8 mouse cellular contexts compared by ENCODE assay signal in the genomic region with DNA sequence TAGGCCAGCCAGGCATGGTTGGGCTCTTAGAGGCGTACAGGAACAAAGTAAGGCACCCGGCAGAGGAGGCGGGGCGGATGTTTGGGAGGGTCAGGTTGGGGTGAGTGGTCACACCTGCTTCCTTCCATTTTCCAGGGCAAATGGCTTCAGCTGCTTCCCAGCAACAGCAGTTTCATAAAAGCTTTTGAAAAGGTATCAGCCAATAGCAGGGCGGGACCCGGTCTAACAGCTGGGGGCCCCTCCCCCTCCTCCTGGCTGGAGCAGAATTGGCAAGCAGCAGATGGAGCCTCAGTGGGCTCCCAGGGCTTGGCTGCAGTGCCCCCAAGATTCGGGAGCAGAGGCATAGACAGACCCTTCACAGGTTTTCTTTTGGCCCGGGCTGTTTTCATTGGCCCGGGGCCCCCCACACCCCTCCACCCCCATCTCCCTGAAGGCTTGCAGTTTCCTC. TPM values are rescaled to one million over a fixed set of nuclear protein-coding genes. Genes with fewer than 3 reads are reported as not detected.
DNase-seq lines count a peak whose midpoint lies in the region; ATAC-seq and TF ChIP-seq lines count a peak whose summit lies in the region.

No protein-coding gene starts in this region.

- WGBS in intestine, postnatal 0 days = 10% methylated on average over 9 of the region's 9 CpGs

- H3K9me3 ChIP-seq in ES-Bruce4 (replicated peaks; ENCODE audit: control insufficient read depth, insufficient read depth, low read length, poor library complexity, severe bottlenecking) = 0 out of 2 replicates have a peak, but pooled peaks cover 3% of the 10 kb centered on the region
- H3K9me3 ChIP-seq in intestine, postnatal 0 days (ENCODE audit: control insufficient read depth) = no peaks in the 10 kb centered on the region

- H3K4me3 ChIP-seq in ES-Bruce4 (ENCODE audit: low read depth, low read length) = peak overlapping the region; percentile 21; the same call in 1 of the 2 replicates
- no peak overlapping the region for H3K4me3 ChIP-seq in intestine, postnatal 0 days (ENCODE audit: low read depth, low read length)

- no peak overlapping the region for H3K27ac ChIP-seq in ES-Bruce4 (ENCODE audit: insufficient read depth, low read length)
- no peak overlapping the region for H3K27ac ChIP-seq in intestine, postnatal 0 days (ENCODE audit: low read depth, low read length)

- TF ChIP-seq POLR2A in ES-Bruce4 (IDR thresholded peaks at IDR 0.05; ENCODE audit: insufficient read depth, low read length) = no peak

- peaks cover 2% of the 10 kb centered on the region for H3K4me1 ChIP-seq in ES-Bruce4 (ENCODE audit: control insufficient read depth, insufficient read depth, low read length)
- peaks cover 7% of the 10 kb centered on the region; the same call in 1 of the 2 replicates for H3K4me1 ChIP-seq in intestine, postnatal 0 days (replicated peaks; ENCODE audit: control insufficient read depth, insufficient read depth, low read length)

- no peaks in the 10 kb centered on the region for H3K36me3 ChIP-seq in ES-Bruce4 (ENCODE audit: control insufficient read depth, insufficient read depth, low read length, poor library complexity, severe bottlenecking)
- no peaks in the 10 kb centered on the region for H3K36me3 ChIP-seq in intestine, postnatal 0 days (ENCODE audit: control insufficient read depth, insufficient read depth)

- DNase-seq in embryo, embryonic 10 days (ENCODE audit: low spot score) = peak; percentile 77
- DNase-seq in heart, adult 8-10 months (ENCODE audit: low spot score) = peak; percentile 41
- DNase-seq in lung, postnatal 36 days = peak; percentile 20
- peak; percentile 66 for DNase-seq in testis, postnatal 10 days (ENCODE audit: low spot score)
- no peak for DNase-seq in layer of hippocampus, postnatal 10 days (ENCODE audit: low spot score in 2 of 2)

- no peak for TF ChIP-seq CTCF in ES-Bruce4 (IDR thresholded peaks at IDR 0.05; ENCODE audit: low read depth, low read length)
- no peak for TF ChIP-seq CTCF in intestine, postnatal 0 days (IDR thresholded peaks at IDR 0.05; ENCODE audit: low read depth)

- peak overlapping the region; percentile 46 for H3K9ac ChIP-seq in ES-Bruce4 (ENCODE audit: low read depth, poor library complexity, severe bottlenecking)
- H3K9ac ChIP-seq in intestine, postnatal 0 days (ENCODE audit: low read depth, low read length) = no peak overlapping the region

- ATAC-seq in intestine, postnatal 0 days = no peak
- ATAC-seq in inflammation-experienced regulatory T-cells, adult 6 months = no peak

- no peaks in the 10 kb centered on the region for H3K27me3 ChIP-seq in ES-Bruce4 (ENCODE audit: control insufficient read depth, insufficient read depth, low read length, poor library complexity, severe bottlenecking)
- no peaks in the 10 kb centered on the region for H3K27me3 ChIP-seq in intestine, postnatal 0 days (replicated peaks; ENCODE audit: control insufficient read depth, insufficient read depth, low read length)

- TF ChIP-seq EP300 in ES-Bruce4 (IDR thresholded peaks at IDR 0.05; ENCODE audit: insufficient read depth, low read depth, low read length) = 0 out of 2 replicates have a peak, but pooled peaks have one; percentile 46

- peak overlapping the region; percentile 40 for H3K4me2 ChIP-seq in intestine, postnatal 0 days (replicated peaks; ENCODE audit: low read depth)

RNA-seq across cellular contexts. Expression of a gene that starts 11.3 kb away (rescaled TPM):
- polyA plus RNA-seq in ES-Bruce4 (2011; ENCODE audit: insufficient read depth, insufficient read length, low read depth, missing spikeins) = 0.10 TPM in 1 of 2 replicates, not detected in the other
- total RNA-seq in heart, adult 8-10 months (2022) = not detected
- 0.07 and 0.17 TPM in 2 replicates for polyA plus RNA-seq in intestine, postnatal 0 days (2015; fragmentation: Nextera tagmentation; extraction: Ambion mirVana)
- under 1 TPM; 0.35 to 0.68 (median 0.36) TPM for polyA plus RNA-seq in inflammation-experienced regulatory T-cells, adult 6 months (2017; shearing (Covaris generic))
- 10 to 100 TPM; 31.1 TPM for total RNA-seq in layer of hippocampus, postnatal 10 days (2021)

Comparison
In these comparisons a context has a peak if more than half of its experiments do, and no peak if none do; other contexts are left out.
1. DNase-seq: peak in embryo, embryonic 10 days (single experiment), heart, adult 8-10 months (single experiment), lung, postnatal 36 days (single experiment) and testis, postnatal 10 days (single experiment); none in layer of hippocampus, postnatal 10 days (0 of 2).